Mouse (Mus musculus) kidney, embryonic 15.5 days (tissue): Measurements from ENCODE around the gene Kif1b. TPM values are rescaled to one million over a fixed set of nuclear protein-coding genes. Genes with fewer than 3 reads are reported as not detected.

Experiments
- ATAC-seq: fragments of 200-750 bp; cut with Nextera tagmentation; replicated peaks from 2 replicates; pipeline ENCODE4 v1.8.0; 2017; ENCODE audit warnings: moderate TSS enrichment; ENCODE audit not compliant: low FRiP score
- H3K27ac ChIP-seq: fragments of 300-500 bp; sonication (generic); 2 replicates; pipeline ENCODE4 v1.5.1; 2015; ENCODE audit warnings: mild to moderate bottlenecking, inconsistent platforms
- H3K27me3 ChIP-seq: fragments of 300-500 bp; sonication (generic); 2 replicates; pipeline ENCODE4 v1.6.1; 2015; ENCODE audit warnings: inconsistent platforms
- H3K36me3 ChIP-seq: fragments of 300-500 bp; sonication (generic); 2 replicates; pipeline ENCODE4 v1.6.1; 2015; ENCODE audit warnings: inconsistent platforms
- H3K4me1 ChIP-seq: fragments of 300-500 bp; sonication (generic); 2 replicates; pipeline ENCODE4 v1.6.1; 2015; ENCODE audit warnings: inconsistent platforms
- H3K4me2 ChIP-seq: fragments of 300-500 bp; sonication (generic); 2 replicates; pipeline ENCODE4 v1.6.1; 2015; ENCODE audit warnings: moderate library complexity, mild to moderate bottlenecking, inconsistent platforms
- H3K4me3 ChIP-seq: fragments of 300-500 bp; sonication (generic); replicated peaks from 2 replicates; pipeline ENCODE4 v1.5.1; 2015; ENCODE audit warnings: mild to moderate bottlenecking, inconsistent platforms
- H3K9ac ChIP-seq: fragments of 300-500 bp; sonication (generic); 2 replicates; pipeline ENCODE4 v1.6.1; 2015; ENCODE audit warnings: mild to moderate bottlenecking, inconsistent platforms
- H3K9me3 ChIP-seq: fragments of 300-500 bp; sonication (generic); replicated peaks from 2 replicates; pipeline ENCODE4 v1.6.1; 2016; ENCODE audit warnings: inconsistent platforms
- WGBS: fragments of 180-500 bp; shearing (Covaris S2); methylation state at CpG from one replicate; pipeline ENCODE4 v1.1.7; 2015; ENCODE audit warnings: mixed read lengths; 5-methylcytosine and 5-hydroxymethylcytosine counted together
- polyA plus RNA-seq: library from polyadenylated mRNA; unstranded; fragments of >200 nt; fragmentation: Nextera tagmentation; extraction: Ambion mirVana; gene quantifications from 2 replicates; pipeline ENCODE4 v1.2.1, GENCODE M21; 2015

The Kif1b gene
- polyA plus RNA-seq, 1 experiment from 2014 or later = 31.3 TPM

- 89% methylated on average over 7 of the region's 7 CpGs for WGBS
- H3K9ac ChIP-seq = no peak overlapping the region
- H3K27me3 ChIP-seq = no peaks in the 10 kb centered on the region
- H3K9me3 ChIP-seq = no peaks in the 10 kb centered on the region
- no peak overlapping the region for H3K27ac ChIP-seq
- no peak overlapping the region for H3K4me2 ChIP-seq
- H3K4me1 ChIP-seq = no peaks in the 10 kb centered on the region
- ATAC-seq = no peak
- H3K4me3 ChIP-seq = no peak overlapping the region
- peaks cover 98% of the 10 kb centered on the region for H3K36me3 ChIP-seq
Observed at GRCm38 (mm10) chr4:149332726-149333125, 25.2 kb upstream of the Kif1b start.

- WGBS = 95% methylated on average over 5 of the region's 5 CpGs
- no peaks in the 10 kb centered on the region for H3K9me3 ChIP-seq
- ATAC-seq = no peak
- H3K27ac ChIP-seq = no peak overlapping the region
- H3K4me3 ChIP-seq = no peak overlapping the region
- H3K36me3 ChIP-seq = peaks cover 88% of the 10 kb centered on the region
- H3K4me2 ChIP-seq = no peak overlapping the region
- H3K4me1 ChIP-seq = no peaks in the 10 kb centered on the region
- no peak overlapping the region for H3K9ac ChIP-seq
- H3K27me3 ChIP-seq = no peaks in the 10 kb centered on the region
Observed at GRCm38 (mm10) chr4:149330495-149330894, 23.0 kb upstream of the Kif1b start.

GRCm38 (mm10) chr4:149328735-149329134 is 21.2 kb upstream of the Kif1b start:
- Histone ChIP-seq H3K4me2 (no peak overlapping the region), H3K27ac (no peak overlapping the region), H3K9me3 (no peaks in the 10 kb centered on the region), H3K36me3 (peaks cover 71% of the 10 kb centered on the region), H3K27me3 (no peaks in the 10 kb centered on the region), H3K9ac (no peak overlapping the region), H3K4me1 (no peaks in the 10 kb centered on the region), H3K4me3 (no peak overlapping the region)
- WGBS = 84% methylated on average over 4 of the region's 4 CpGs
- no peak for ATAC-seq

- H3K27ac ChIP-seq = no peak overlapping the region
- H3K9ac ChIP-seq = no peak overlapping the region
- H3K4me2 ChIP-seq = no peak overlapping the region
- no peak overlapping the region for H3K4me3 ChIP-seq
- no peaks in the 10 kb centered on the region for H3K27me3 ChIP-seq
- H3K36me3 ChIP-seq = peaks cover 56% of the 10 kb centered on the region
- H3K9me3 ChIP-seq = no peaks in the 10 kb centered on the region
- 94% methylated on average over 7 of the region's 7 CpGs for WGBS
- ATAC-seq = no peak
- H3K4me1 ChIP-seq = no peaks in the 10 kb centered on the region
Observed at GRCm38 (mm10) chr4:149327281-149327680, 19.8 kb upstream of the Kif1b start.

GRCm38 (mm10) chr4:149325411-149326162 is 18.1 kb upstream of the Kif1b start:
- ATAC-seq = no peak

GRCm38 (mm10) chr4:149323730-149324129 is 16.2 kb upstream of the Kif1b start:
- H3K27ac ChIP-seq = no peak overlapping the region
- 74% methylated on average over 16 of the region's 16 CpGs for WGBS
- H3K4me3 ChIP-seq = no peak overlapping the region
- no peak overlapping the region for H3K9ac ChIP-seq
- H3K4me2 ChIP-seq = no peak overlapping the region
- no peaks in the 10 kb centered on the region for H3K4me1 ChIP-seq
- no peaks in the 10 kb centered on the region for H3K27me3 ChIP-seq
- ATAC-seq = no peak
- H3K36me3 ChIP-seq = peaks cover 21% of the 10 kb centered on the region
- H3K9me3 ChIP-seq = no peaks in the 10 kb centered on the region

More at GRCm38 (mm10) chr4:149325411-149326162, 18.1 kb upstream of the Kif1b start:
- Histone ChIP-seq H3K4me1 (no peaks in the 10 kb centered on the region), H3K9ac (no peak overlapping the region), H3K27me3 (no peaks in the 10 kb centered on the region), H3K36me3 (peaks cover 39% of the 10 kb centered on the region), H3K4me3 (no peak overlapping the region), H3K27ac (no peak overlapping the region), H3K9me3 (no peaks in the 10 kb centered on the region), H3K4me2 (no peak overlapping the region)
- 93% methylated on average over 10 of the region's 10 CpGs for WGBS

GRCm38 (mm10) chr4:149322718-149323117 is 15.2 kb upstream of the Kif1b start:
- Histone ChIP-seq H3K9ac (no peak overlapping the region), H3K9me3 (no peaks in the 10 kb centered on the region), H3K4me2 (no peak overlapping the region), H3K4me1 (no peaks in the 10 kb centered on the region), H3K27me3 (no peaks in the 10 kb centered on the region), H3K36me3 (peaks cover 12% of the 10 kb centered on the region), H3K27ac (no peak overlapping the region), H3K4me3 (no peak overlapping the region)
- no peak for ATAC-seq
- 62% methylated on average over 6 of the region's 6 CpGs for WGBS

GRCm38 (mm10) chr4:149322286-149322685 is 14.8 kb upstream of the Kif1b start:
- Histone ChIP-seq H3K4me3 (no peak overlapping the region), H3K27ac (no peak overlapping the region), H3K36me3 (peaks cover 8% of the 10 kb centered on the region), H3K27me3 (no peaks in the 10 kb centered on the region), H3K4me1 (no peaks in the 10 kb centered on the region), H3K9ac (no peak overlapping the region), H3K9me3 (no peaks in the 10 kb centered on the region), H3K4me2 (no peak overlapping the region)
- 69% methylated on average over 4 of the region's 4 CpGs for WGBS
- no peak for ATAC-seq

- no peak for ATAC-seq
- WGBS = 85% methylated on average over 9 of the region's 9 CpGs
- Histone ChIP-seq H3K27me3 (no peaks in the 10 kb centered on the region), H3K9me3 (no peaks in the 10 kb centered on the region), H3K4me1 (no peaks in the 10 kb centered on the region), H3K4me2 (no peak overlapping the region), H3K9ac (no peak overlapping the region), H3K4me3 (no peak overlapping the region), H3K27ac (no peak overlapping the region), H3K36me3 (no peaks in the 10 kb centered on the region)
Observed at GRCm38 (mm10) chr4:149319088-149319487, 11.6 kb upstream of the Kif1b start.

GRCm38 (mm10) chr4:149317387-149317786 is 9.9 kb upstream of the Kif1b start:
- no peak for ATAC-seq
- 38% methylated on average over 5 of the region's 5 CpGs for WGBS

GRCm38 (mm10) chr4:149314275-149314837 is 6.9 kb upstream of the Kif1b start:
- H3K27me3 ChIP-seq = no peaks in the 10 kb centered on the region
- H3K4me3 ChIP-seq = no peak overlapping the region
- H3K36me3 ChIP-seq = no peaks in the 10 kb centered on the region
- no peak overlapping the region for H3K9ac ChIP-seq
- H3K27ac ChIP-seq = no peak overlapping the region
- H3K9me3 ChIP-seq = no peaks in the 10 kb centered on the region
- no peaks in the 10 kb centered on the region for H3K4me1 ChIP-seq
- H3K4me2 ChIP-seq = no peak overlapping the region
- no peak for ATAC-seq
- WGBS = 92% methylated on average over 11 of the region's 11 CpGs

More at GRCm38 (mm10) chr4:149317387-149317786, 9.9 kb upstream of the Kif1b start:
- Histone ChIP-seq H3K27ac (no peak overlapping the region), H3K4me1 (no peaks in the 10 kb centered on the region), H3K9ac (no peak overlapping the region), H3K27me3 (no peaks in the 10 kb centered on the region), H3K36me3 (no peaks in the 10 kb centered on the region), H3K4me2 (no peak overlapping the region), H3K4me3 (no peak overlapping the region), H3K9me3 (no peaks in the 10 kb centered on the region)

GRCm38 (mm10) chr4:149313558-149314253 is 6.2 kb upstream of the Kif1b start:
- no peak for ATAC-seq
- WGBS = 77% methylated on average over 12 of the region's 12 CpGs
- Histone ChIP-seq H3K4me1 (0 out of 2 replicates have a peak, but pooled peaks cover under 1% of the 10 kb centered on the region), H3K36me3 (no peaks in the 10 kb centered on the region), H3K27me3 (no peaks in the 10 kb centered on the region), H3K27ac (no peak overlapping the region), H3K9ac (no peak overlapping the region), H3K9me3 (no peaks in the 10 kb centered on the region), H3K4me2 (no peak overlapping the region), H3K4me3 (no peak overlapping the region)
